Mouse (Mus musculus) left cerebral cortex, postnatal 25 days (tissue): Measurements from ENCODE around the gene Irgc1. TPM values are rescaled to one million over a fixed set of nuclear protein-coding genes. Genes with fewer than 3 reads are reported as not detected.

Source experiments
- DNase-seq, 2 experiments: peaks; one replicate each; pipeline ENCODE4 v3.0.0; 2022; ENCODE audit warnings: low spot score in 2 of 2, mixed read lengths in 1 of 2
- intact Hi-C: fragments of 180-260 bp; cut with DNase I; formaldehyde crosslinking; loops from one replicate; pipeline ENCODE4 v1.15.1; 2025
- total RNA-seq, 2 experiments: library from RNA; stranded (reverse); gene quantifications; 2 replicates each; pipeline ENCODE4 v1.2.3; 2021

Irgc1 gene
- total RNA-seq, 2 experiments from 2014 or later = 0.34 to 0.57 TPM

- intact Hi-C loops = loop anchor here (2.0 kb wide), 1 partner anchor 91 kb away; no protein-coding TSS in a partner anchor
- DNase-seq = peak in 1 of 2 experiments; percentile 80
Measured at GRCm38 (mm10) chr7:24473913-24474529, 21.9 kb upstream of the Irgc1 start.

- intact Hi-C loops = no loop called here
- DNase-seq = no peak
Measured at GRCm38 (mm10) chr7:24472937-24473336, 20.8 kb upstream of the Irgc1 start.

GRCm38 (mm10) chr7:24472442-24472841 lies 20.3 kb upstream of the Irgc1 start:
- intact Hi-C loops = no loop called here
- DNase-seq = no peak

GRCm38 (mm10) chr7:24470356-24470755 lies 18.3 kb upstream of the Irgc1 start:
- DNase-seq = no peak
- intact Hi-C loops = no loop called here

- no peak for DNase-seq
- intact Hi-C loops = no loop called here
Measured at GRCm38 (mm10) chr7:24469126-24469525, 17.0 kb upstream of the Irgc1 start.

GRCm38 (mm10) chr7:24467886-24468285 lies 15.8 kb upstream of the Irgc1 start:
- intact Hi-C loops = no loop called here
- no peak for DNase-seq

- intact Hi-C loops = no loop called here
- no peak for DNase-seq
Measured at GRCm38 (mm10) chr7:24466835-24467234, 14.7 kb upstream of the Irgc1 start.

GRCm38 (mm10) chr7:24462388-24463319 lies 10.6 kb upstream of the Irgc1 start, which contains the start of gene Plaur:
Plaur (plus strand) TSS chr7:24462484.
- DNase-seq = no peak
- intact Hi-C loops = no loop called here

- intact Hi-C loops = no loop called here
Measured at GRCm38 (mm10) chr7:24461376-24462051, 9.4 kb upstream of the Irgc1 start.

GRCm38 (mm10) chr7:24459843-24460242 lies 7.7 kb upstream of the Irgc1 start:
- intact Hi-C loops = no loop called here
- no peak for DNase-seq

More at GRCm38 (mm10) chr7:24461376-24462051, 9.4 kb upstream of the Irgc1 start:
- no peak for DNase-seq

GRCm38 (mm10) chr7:24459440-24459839 lies 7.3 kb upstream of the Irgc1 start:
- no peak for DNase-seq
- intact Hi-C loops = no loop called here

- intact Hi-C loops = no loop called here
- no peak for DNase-seq
Measured at GRCm38 (mm10) chr7:24457726-24458370, 5.8 kb upstream of the Irgc1 start.

- intact Hi-C loops = no loop called here
- no peak for DNase-seq
Measured at GRCm38 (mm10) chr7:24455726-24456125, 3.6 kb upstream of the Irgc1 start.

- no peak for DNase-seq
- intact Hi-C loops = no loop called here
Measured at GRCm38 (mm10) chr7:24454199-24454598, 2.1 kb upstream of the Irgc1 start.

- intact Hi-C loops = no loop called here
- no peak for DNase-seq
Measured at GRCm38 (mm10) chr7:24450585-24451017, 1.5 kb downstream of the Irgc1 start.

GRCm38 (mm10) chr7:24448782-24449517 lies 3.1 kb downstream of the Irgc1 start:
- peak in 1 of 2 experiments; percentile 80 for DNase-seq
- intact Hi-C loops = loop anchor here (1.0 kb wide), 1 partner anchor 32 kb away; no protein-coding TSS in a partner anchor

GRCm38 (mm10) chr7:24446697-24447340 lies 5.3 kb downstream of the Irgc1 start:
- intact Hi-C loops = no loop called here
- peak; percentile 57 to 91 for DNase-seq

- DNase-seq = peak in 1 of 2 experiments; percentile 71
- intact Hi-C loops = no loop called here
Measured at GRCm38 (mm10) chr7:24445266-24445926, 6.7 kb downstream of the Irgc1 start.
